Mouse (Mus musculus) heart, adult 11 months (tissue): Measurements from ENCODE around the gene Hmg20b.

Source experiments
- DNase-seq: peaks from one replicate; pipeline ENCODE4 v3.0.0; 2022

Hmg20b gene

DNA sequence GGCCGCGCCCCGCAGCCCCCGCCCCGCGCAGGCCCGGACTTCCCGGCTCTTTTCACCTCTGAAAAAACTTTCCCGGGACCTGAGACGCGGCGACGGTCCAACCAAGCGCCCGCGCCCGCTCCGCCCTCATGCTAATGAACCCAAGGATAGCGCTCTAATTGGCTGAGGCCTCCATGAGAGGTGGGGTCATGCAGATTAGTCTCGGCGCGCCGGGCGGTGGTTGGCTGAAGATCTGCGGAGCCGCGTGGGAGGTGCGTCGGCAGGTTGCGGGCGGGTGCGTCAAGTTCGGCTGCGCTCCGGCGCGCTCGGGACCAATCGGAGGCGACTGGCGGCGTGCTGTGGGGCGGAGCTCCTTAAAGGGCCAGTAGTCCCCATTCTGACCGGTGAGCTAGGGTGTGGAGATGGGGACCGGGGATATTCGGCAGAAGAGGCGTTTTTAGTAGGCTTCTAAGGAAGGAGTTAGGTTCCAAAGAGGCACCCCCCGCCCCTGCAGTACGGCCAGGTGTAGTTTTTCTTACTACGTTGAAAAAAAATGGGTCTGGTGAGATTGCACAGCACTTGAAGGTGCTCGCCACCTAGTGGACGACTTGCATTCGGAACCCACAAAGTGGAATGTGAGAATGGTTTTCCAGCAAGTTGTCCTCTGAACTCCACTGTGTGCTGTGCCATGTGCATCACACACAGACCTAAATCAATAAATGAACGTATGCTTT is at the start of gene Hmg20b:
TSS of gene Hmg20b (minus strand) at position 130 of the 713 bp plus-strand sequence.
- peak; percentile 100 for DNase-seq

DNA sequence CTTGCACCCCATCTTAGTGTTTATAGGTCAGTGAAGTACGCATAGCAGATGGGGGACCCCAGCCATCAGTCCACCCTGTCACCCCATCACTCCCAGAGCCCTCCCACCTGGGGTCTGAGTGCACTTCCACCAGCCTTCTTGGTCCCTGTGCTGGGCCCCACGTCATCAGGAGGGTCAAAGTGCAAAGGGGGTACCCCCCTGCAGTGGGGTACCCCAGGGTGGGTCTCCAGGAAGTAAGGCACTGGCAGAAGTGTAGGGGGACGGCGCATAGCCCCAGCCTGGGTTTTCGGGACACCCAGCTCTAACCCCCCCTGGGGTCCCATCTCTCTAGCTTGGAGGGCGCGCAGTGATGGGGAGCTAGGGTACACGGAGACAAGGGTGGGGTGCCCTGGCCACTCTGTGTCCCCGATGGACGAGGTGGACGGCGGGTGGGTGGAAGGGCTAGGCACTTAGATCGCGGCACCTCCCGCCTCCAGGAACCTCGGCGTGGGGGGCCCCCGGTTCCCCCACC is 49.6 kb upstream of the Hmg20b start:
- DNase-seq = peak; percentile 93

DNA sequence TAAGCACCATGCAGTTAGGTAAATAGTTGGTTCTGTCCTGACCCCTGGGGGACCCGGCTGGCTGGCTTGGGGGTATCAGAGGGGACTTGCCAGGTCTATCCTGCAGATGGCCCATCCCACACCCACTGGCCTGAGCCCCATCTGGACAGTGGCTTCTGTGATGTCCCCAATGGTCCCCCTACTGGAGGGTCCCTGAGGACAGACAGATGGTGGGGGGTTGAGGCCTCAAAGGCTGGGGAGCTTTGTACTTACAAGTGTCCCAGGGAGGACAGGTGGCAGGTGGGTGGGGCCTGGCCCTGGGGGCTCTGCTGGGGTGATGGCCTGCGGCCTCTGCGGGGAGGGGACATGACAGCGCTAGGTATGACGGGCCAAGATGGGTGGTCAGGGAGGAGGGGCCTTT is 49.0 kb upstream of the Hmg20b start:
- DNase-seq = peak; percentile 95

DNA sequence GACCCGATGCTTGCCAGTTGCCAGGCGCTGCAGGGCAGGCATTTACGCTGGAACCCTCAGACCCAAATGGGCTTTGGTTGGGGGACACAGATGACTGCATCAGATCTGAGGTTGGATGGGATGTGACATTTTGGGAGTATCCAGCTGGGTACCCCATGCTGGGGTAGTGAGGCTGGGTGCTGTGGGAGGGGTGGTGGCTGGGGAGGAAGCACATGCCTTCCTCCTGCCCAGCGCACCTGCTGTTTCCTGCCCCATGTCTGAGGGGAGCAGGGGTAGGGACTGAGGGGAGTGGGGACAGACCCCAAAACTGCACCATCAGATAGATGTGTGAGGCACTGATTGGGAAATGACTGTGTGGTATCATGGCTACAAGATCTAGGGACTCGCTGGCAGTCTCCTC is 46.5 kb upstream of the Hmg20b start:
- no peak for DNase-seq

DNA sequence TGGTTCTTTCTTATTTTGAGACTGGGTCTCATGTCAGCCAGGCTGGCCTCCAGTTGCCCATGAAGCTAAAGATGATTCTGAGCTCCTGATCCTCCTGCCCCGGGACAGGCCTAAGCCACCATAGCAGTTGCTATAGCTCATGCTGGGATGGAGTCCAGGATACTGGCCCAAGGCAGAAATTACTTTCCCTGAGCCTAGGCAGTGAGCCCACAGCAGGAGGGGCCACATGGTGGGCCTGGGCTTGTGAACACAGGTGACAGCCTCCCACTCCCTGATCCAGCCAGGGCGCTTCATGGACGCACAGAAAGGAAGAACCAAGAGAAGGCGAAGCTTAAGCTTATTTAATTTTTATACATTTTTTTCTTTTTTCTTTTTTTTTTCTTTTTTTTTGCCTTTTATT is 45.6 kb upstream of the Hmg20b start:
- no peak for DNase-seq

DNA sequence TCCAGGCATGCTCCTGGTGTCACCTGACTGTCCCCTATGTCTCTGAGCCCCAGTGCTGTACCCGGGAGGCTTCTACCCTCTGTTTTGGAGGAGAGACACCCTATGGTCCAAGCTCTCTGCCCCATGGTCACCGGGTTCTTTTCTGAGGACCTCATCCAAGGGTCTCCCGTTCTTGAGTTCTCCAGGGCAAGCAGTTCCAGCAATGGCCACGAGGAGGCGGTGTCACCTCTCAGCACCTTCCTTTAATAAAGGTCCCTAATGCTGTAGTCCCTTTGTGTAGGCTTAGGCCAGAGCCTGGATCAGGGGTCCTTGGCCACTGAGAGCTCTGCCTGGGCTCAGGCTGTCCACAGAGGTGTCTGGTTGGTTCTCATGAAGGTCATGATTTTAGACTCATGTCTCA is 44.8 kb upstream of the Hmg20b start:
- DNase-seq = peak; percentile 96

DNA sequence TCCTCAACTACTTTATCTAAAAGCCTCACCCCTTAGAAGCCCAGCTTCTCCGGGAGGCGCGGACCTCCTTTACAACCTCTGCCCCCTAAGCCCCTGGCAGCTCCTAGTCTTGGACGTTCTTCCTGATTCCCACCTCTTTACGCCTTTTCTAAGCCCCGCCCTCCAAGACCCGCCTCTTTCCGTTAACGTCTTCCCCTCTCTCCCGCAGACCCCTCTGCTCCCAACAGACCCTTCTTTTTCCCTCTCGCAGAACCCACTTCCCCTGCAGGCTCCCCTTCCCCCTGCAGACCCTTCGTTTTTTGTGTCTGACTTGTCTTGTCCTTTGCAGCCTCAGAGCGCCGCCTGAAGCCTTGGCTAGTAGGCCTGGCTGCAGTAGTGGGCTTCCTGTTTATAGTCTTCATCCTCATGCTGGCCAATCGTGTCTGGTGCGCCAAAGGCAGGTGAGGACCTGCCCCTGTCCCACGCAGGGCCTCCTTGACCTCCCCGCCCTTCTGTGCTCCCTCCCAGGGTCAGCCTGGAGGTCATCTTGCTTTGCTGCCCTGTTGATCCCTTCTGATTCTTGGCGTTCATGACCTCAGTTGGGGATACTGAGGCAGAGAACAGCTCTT is 43.3 kb upstream of the Hmg20b start:
- DNase-seq = peak; percentile 95

DNA sequence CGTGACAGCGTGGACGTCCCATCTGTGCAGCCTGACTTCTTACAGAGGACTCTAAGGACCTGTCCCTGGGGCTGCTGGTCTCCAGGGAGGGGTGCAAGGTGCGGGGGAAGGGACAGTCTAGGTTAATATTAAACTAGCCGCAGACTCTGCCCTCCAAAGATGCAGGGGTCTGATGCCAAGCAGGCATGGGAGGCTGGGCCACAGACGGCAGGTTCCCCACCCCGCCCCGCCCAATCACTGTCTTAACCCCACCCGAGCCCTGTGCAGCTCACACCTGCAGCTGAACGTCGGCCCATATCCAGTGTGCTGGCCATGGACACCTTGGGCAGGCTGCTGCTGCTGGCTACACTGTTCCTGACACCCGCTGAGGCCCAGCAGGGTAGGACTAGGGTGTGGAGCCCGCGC is 42.5 kb upstream of the Hmg20b start, which contains the start of gene Smim24:
TSS of gene Smim24 (plus strand) at position 271 of the 405 bp plus-strand sequence.
- no peak for DNase-seq

DNA sequence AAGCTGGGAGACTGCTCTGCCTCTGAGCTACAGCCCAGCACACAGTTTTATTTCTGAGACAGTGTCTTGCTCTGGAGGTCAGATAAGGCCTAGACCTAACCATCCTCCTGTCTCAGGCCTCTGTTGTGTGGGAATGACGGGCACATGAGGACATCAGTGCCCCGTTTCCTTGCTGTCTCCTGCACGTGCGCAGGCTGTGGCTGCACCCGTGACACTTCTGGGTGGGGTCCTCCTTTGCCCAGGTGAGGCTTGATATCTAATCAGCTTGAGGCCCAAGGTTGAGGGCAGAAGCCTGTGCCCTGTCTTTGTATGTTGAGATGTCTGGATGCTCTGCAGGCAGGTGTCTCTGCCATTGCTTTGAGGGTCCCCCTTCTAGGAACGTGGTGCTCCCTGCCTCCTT is 42.0 kb upstream of the Hmg20b start:
- DNase-seq = no peak

DNA sequence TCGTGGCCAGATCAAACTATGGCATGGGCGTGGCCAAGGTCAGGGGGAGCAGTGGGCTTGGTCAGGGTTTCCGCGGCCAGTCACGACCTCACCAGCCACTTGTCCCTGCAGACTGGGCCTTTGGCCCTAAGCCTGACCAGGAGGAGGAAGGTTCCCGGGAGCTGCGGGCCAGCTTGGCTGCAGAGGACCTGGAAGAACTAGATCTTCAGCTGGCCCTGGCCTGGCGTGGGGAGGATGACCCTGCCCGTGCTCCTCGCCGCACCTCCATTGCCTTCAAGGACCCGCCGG is 40.3 kb upstream of the Hmg20b start:
- DNase-seq = no peak

DNA sequence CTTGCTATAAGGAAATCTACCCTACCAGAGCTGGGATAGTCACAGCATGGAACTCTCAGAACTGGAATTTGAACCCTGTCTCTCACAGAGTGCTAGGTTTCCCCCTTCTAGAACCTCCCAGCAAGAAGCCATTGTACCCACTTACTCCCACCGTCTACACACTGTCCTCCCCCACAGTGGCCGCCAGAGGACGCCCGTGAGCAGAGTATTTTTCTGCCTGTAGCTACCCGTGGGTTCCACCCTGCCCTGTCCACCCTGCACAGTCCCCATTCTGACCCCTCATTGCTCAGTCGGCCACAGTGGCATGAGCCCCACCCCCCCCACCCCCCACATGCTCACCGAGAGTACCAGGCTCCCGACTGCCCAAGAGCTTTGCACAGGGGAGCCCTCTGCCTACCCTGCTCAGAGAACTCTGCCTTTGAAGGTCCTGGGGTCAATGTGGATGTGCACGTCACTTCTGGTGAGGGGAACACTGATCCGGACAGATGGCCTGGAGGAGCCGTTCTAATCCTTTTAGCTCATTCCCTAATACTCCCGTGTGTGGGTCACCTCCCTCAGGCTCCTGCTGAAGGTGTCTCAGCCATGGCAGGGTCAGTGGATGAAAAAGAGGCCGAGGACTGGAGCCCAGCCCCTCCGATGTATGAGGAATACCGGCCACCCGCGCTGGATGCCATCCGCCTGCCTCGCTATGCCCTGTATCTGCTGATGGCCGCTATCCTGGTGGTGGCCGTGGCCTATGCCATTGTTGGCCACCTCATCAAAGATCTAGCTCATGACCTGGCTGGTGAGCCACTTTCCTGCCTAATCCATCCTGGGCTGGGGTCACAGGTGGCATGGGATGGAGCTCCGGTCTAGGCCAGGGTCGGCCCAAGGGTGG is 39.8 kb upstream of the Hmg20b start:
- DNase-seq = peak; percentile 96

DNA sequence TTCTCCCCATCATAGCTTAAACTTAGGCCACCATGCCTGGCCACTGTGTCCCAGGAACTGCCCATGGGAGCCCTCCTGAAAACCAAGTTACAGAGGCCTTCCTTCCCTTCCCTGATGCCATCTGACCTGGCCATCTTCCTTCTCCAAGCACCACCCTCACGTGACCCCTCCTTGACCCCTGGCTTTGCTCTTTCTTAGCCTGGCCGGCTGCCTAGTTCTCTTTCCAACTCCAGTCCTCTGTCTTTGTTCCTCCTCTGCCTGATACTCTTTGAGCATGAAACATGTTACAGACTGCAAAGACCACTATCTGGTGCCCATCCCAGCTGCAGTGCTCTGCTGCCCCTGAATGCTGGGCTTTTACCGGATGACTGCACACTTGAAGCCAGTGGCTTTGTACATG is 39.1 kb upstream of the Hmg20b start:
- peak; percentile 94 for DNase-seq

DNA sequence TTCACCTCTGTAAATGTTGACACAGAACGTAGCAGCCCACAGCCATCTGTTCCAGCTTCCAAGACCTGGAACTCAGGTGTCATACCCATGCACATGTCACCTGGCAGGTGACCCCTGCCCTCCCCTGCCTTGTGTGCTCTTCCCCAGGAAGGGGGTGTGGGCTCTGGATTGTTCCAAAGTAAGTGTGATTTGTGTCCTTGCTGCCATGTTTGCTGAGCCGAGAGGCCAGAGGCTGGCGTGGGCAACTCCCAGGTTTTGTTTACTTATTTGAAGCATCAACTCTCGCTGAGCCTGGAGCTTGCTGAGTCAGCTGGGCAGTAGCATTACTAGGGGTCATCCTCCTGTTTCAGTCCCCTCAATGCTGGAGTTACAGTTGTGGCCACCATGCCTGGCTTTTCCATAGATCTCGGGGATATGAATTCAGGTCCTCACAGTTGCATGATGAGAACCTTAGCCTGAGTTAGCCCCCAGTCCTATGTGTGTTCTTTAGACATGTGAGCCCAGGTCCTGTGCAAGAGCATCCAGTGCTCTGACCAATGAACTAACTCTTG is 38.3 kb upstream of the Hmg20b start, which contains the start of gene Gm48552:
TSS of gene Gm48552 (plus strand) at position 501 of the 551 bp plus-strand sequence.
- no peak for DNase-seq

DNA sequence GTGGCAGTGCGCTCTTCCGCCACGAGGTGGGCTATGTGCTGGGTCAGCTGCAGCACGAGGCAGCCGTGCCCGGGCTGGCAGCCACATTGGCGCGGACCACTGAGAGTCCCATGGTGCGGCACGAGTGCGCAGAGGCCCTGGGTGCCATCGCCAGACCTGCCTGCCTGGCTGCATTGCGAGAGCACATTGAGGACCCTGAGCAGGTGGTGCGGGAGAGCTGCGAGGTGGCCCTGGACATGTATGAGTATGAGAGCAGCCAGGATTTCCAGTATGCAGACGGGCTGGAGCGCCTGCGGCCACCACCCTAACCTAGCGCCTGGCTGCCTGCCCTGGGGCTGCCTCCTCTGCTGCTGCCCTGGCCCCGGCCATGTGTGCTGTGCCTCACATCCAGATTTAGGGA is 37.4 kb upstream of the Hmg20b start:
- DNase-seq = no peak

DNA sequence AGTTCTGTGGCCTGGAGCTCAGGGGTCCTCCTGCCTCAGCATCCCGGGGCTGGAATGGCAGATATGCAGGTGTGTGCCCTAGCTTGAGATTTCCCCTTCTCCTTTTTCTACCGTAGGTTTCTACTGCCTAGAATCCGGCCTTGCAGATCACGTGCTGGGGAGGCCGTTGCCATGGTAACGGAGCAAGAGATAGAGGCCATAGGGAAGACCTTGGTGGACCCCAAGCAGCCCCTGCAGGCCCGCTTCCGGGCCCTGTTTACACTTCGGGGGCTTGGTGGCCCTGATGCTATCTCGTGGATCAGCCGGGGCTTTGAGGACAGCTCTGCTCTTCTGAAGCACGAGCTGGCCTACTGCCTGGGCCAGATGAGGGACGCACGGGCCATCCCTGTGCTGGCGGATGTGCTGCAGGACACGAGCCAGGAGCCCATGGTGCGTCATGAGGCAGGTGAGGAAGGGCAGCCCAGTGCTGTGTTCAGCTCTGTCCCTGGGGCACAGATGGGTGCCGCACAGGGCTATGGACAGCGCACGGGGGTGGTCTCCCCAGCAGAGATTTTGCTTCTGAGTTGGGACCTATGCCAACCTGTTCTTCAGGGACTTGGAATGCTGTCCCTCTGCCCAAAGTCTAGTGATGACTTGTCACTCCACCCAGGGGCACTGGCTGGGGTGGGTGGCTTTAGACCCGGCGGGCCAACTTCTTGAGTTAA is 35.5 kb upstream of the Hmg20b start:
- DNase-seq = peak; percentile 94

DNA sequence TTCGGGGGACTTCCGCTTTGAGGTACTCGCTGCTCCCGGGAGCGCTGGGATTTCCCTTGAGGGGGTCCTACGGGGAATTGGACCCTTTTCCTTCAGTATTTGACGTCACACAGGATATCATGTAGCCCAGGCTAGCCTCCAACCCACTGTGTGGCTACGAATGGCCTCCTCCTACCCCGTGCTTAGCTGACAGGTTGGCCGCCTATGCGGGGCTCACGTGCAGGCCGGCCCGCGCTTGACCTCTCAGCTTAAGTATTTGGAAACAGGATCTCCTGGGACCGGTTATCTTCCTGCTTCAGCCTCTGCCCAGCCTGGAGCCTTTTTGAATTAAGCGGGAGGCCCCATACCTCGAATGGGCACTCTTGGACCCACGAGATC is 34.3 kb upstream of the Hmg20b start:
- DNase-seq = no peak

DNA sequence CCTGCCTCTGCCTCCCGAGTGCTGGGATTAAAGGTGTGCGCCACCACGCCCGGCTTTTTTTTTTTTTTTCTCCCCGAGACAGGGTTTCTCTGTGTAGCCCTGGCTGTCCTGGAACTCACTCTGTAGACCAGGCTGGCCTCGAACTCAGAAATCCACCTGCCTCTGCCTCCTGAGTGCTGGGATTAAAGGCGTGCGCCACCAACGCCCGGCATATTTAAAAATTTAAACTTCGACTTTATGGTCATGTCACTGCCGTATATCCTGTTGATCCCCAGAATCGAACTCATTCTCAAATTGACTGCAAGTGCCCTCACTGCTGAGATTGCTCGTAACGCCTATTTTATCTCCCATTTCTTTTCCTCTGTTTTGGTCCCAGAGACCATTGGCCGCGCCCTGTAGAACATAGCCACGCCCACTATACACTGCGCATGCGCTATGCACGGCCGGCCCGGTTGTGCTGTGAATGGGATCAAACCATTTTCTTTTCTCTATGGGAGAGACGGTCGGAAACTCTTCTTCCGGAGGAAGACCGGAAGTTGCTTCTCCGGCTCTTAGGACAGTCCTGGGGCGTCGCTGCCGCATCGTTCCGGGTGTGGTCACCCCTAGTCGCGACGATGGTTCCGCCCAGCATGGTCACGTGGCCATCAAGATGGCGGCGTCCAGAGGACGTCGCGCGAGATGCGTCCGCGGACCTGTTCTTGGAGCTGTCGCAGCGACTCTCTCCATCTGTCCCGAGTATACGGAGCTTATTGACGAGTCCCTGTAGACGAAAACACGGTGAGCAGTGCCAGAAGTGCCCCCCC is 33.7 kb upstream of the Hmg20b start, which contains the start of the genes Dohh and Gm48551:
TSS of gene Dohh (plus strand) at position 627 of the 803 bp plus-strand sequence.
TSS of gene Gm48551 (plus strand) at position 665 of the 803 bp plus-strand sequence.
- peak; percentile 100 for DNase-seq

DNA sequence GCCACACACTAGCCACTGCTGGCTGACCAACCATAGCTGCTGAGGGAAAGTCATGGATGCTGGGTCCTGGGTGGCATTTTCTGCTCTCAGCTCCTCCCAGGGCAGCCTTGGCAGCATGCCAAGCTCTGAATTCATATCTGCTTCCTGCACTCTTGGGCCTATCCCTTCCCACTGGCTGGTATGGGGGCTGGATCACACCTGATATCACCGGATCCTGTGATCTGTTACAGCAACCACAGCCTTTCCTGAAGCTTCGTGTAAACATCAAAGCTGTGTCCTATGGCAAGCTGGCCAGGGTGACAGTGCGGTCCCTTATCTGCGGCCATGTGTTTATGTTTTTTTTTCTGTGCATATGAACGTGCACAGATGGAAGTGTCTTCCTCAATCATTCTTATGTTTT is 31.8 kb upstream of the Hmg20b start:
- DNase-seq = peak; percentile 95

DNA sequence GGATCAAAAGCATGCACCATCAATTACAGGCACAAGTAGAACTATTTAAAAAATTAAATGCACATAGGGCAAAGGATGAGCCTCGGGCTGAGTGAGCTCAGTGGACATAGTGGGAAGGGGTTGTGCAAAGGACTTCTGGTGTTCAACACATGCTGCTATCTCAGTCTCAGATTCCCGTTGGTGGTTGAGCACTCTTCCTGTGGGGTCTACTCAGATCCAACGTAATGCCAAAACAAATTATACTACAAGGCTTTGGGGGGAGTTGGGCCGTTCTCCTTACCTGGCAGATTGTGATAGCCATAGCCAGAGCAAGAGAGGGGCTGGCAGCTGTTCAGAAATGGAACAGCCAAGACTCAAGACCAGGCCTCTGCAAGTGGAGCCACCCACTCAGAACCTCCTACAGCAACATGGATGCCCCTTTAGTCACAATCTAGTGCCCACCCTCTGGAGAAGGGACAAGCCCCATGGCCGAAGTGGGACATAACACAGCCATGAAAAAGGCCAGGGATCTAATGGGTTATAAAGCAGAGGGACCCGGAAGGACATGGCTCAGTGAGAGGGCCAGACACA is 29.6 kb upstream of the Hmg20b start:
- no peak for DNase-seq

DNA sequence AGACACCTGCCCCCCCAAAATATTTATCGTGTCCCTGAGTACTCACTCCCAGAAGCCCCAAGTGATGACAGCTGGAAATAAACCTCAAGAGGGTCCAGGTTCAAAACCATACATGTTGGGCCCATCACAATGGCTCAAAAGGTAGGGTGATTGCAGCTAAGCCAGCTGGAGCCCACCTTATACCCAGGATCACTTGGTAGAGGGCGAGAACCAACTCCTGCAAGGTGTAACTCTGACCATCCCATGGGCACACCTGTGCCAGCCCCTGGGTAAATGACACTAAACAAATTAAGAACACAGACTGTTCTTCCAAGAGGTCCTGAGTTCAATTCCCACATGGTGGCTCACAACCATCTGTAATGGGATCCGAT is 28.9 kb upstream of the Hmg20b start:
- peak; percentile 95 for DNase-seq

DNA sequence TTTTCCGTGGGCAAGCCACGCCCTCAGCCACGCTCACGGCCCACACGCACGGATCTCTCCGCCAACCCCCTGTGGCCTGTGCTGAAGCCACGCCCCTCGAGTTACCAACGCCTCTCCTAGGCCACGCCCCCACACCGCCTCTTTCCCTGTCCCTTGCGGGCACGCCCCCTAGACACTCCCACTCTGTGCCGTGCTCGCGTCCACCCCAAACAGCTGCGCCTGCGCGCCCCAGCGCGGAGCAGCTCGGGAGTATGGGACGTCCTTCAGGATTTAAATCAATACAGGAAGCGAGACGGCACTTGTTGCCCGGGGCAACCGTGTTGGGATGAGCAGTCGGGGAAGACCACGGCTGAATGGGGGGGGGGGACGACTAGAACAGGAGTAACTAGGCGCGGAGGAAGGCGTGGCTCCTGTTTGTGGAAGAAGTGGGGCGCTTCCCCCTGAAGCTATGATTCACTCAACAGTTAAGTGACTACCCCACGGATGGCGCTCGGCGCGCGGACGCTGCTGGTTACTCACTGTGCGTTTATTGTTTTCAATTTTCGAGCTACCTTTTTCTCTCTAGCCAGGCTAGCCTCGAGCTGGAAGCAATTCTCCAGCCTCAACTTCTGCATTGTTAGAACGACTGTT is 28.4 kb upstream of the Hmg20b start:
- DNase-seq = peak; percentile 100
